ENCODE assay signal across 8 mouse cellular contexts in the genomic region with DNA sequence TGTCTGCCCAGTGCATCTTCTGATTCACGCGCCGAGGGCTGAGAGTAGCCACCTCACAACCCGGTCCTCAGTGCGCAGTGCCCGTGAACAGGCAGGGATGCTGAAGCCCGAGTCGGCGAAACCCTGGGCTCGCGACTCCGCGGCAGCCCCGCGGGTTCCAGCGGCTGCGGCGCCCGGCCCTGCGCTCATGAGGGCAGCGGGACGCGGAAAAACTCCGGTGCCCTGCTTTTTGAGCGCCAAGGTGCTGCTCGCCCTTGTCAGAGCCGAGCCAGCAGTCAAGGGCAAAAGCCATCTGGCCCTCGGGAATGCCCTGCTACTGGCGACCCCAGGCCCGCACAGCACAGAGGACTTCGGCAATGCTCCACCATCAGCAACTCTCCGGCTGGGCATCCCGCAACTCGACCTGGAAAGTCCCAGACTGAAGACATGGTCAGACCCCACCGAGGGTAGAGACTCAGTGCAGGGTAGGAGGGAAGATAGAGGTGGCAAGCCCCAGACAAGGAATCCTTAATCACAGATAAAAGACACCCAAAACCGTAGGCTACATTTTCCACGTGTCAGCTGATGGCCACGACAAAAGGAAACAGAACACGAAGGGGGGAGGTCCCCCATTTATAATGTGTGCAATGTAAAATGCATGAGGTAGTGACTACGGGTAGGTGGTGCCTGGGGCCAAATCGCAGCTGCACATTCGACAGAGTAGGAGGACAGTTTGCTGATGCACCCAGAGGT.
DNase-seq lines count a peak whose midpoint lies in the region; ATAC-seq and TF ChIP-seq lines count a peak whose summit lies in the region.

No protein-coding gene starts in this region.

- no peak for TF ChIP-seq EP300 in stomach, postnatal 0 days (optimal IDR thresholded peaks at IDR 0.05)

- H3K4me1 ChIP-seq in hindbrain, embryonic 12.5 days, result peaks cover 15% of the 10 kb centered on the region
- no peaks in the 10 kb centered on the region for H3K4me1 ChIP-seq in stomach, postnatal 0 days (replicated peaks; ENCODE audit: control insufficient read depth, insufficient read depth)

- H3K4me2 ChIP-seq in hindbrain, embryonic 12.5 days (replicated peaks), result peak overlapping the region; percentile 95
- H3K4me2 ChIP-seq in stomach, postnatal 0 days (replicated peaks; ENCODE audit: low read depth), result peak overlapping the region; percentile 69

- TF ChIP-seq CTCF in stomach, postnatal 0 days (IDR thresholded peaks at IDR 0.05; ENCODE audit: low read depth), result no peak

- no peaks in the 10 kb centered on the region for H3K36me3 ChIP-seq in hindbrain, embryonic 12.5 days
- no peaks in the 10 kb centered on the region for H3K36me3 ChIP-seq in stomach, postnatal 0 days (ENCODE audit: control insufficient read depth, insufficient read depth, low read length)

- ATAC-seq in hindbrain, embryonic 12.5 days (ENCODE audit: low FRiP score), result peak; percentile 91
- ATAC-seq in stomach, postnatal 0 days (ENCODE audit: low FRiP score, low TSS enrichment), result no peak

- H3K9ac ChIP-seq in hindbrain, embryonic 12.5 days, result peak overlapping the region; percentile 71
- peak overlapping the region; percentile 66 for H3K9ac ChIP-seq in stomach, postnatal 0 days (ENCODE audit: low read length)

- WGBS in hindbrain, embryonic 12.5 days, result 1% methylated on average over 42 of the region's 42 CpGs
- WGBS in stomach, postnatal 0 days, result 3% methylated on average over 42 of the region's 42 CpGs

- no peaks in the 10 kb centered on the region for H3K9me3 ChIP-seq in hindbrain, embryonic 12.5 days (replicated peaks)
- no peaks in the 10 kb centered on the region for H3K9me3 ChIP-seq in stomach, postnatal 0 days (ENCODE audit: control insufficient read depth, low read length)

- peak overlapping the region; percentile 48 for H3K4me3 ChIP-seq in hindbrain, embryonic 12.5 days
- peak overlapping the region; percentile 41 for H3K4me3 ChIP-seq in stomach, postnatal 0 days (ENCODE audit: low read depth, low read length)

- no peaks in the 10 kb centered on the region for H3K27me3 ChIP-seq in hindbrain, embryonic 12.5 days
- no peaks in the 10 kb centered on the region for H3K27me3 ChIP-seq in stomach, postnatal 0 days (ENCODE audit: control insufficient read depth, insufficient read depth, low read length)

- peak; percentile 2 to 17 for DNase-seq in cerebellum, adult 18-20 months
- no peak for DNase-seq in cerebellum, adult 8-10 months
- peak; percentile 90 for DNase-seq in brain, adult 2 months (ENCODE audit: low read depth, low spot score)
- peak; percentile 32 for DNase-seq in forelimb bud, embryonic 11.5 days (ENCODE audit: low read depth, low spot score)
- DNase-seq in left cerebral cortex, adult 18-20 months (ENCODE audit: low spot score in 2 of 2), result peak; percentile 45 to 74
- peak; percentile 58 for DNase-seq in mesoderm, embryonic 11.5 days (ENCODE audit: low read depth, low spot score)
- DNase-seq in stomach, postnatal 0 days (ENCODE audit: low spot score), result peak; percentile 17

- no peak overlapping the region for H3K27ac ChIP-seq in hindbrain, embryonic 12.5 days
- peak overlapping the region; percentile 90 for H3K27ac ChIP-seq in stomach, postnatal 0 days (replicated peaks)
